Mouse (Mus musculus) lung, postnatal 0 days (tissue): ENCODE data around the gene Npw.

ENCODE experiments used
- CTCF ChIP-seq: IDR thresholded peaks from 2 replicates; pipeline ENCODE4 v1.5.1; 2016; ENCODE audit warnings: antibody characterized with exemption, mild to moderate bottlenecking
- EP300 ChIP-seq: IDR thresholded peaks from 2 replicates; pipeline ENCODE4 v1.6.1; 2016; ENCODE audit warnings: antibody characterized with exemption, mild to moderate bottlenecking, control low read depth

DNA sequence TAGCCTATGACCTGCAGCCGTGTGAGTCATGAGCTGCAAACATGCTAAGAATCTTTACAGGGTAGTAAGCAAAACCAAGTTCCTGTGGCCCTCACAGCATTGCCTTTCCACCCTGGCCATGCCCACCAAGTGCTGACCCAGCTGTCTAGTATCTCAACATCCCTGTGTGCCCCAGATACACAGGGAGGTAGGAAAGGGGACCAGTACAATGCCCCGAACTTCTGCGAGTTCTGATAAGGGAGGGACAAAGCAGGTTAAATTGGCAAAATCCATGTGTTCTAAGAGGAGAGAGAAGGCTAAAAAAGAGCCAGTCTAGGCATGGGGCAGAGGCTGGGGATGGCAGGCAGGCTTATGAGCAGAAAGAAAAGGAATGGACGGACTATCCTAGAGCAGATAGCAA, 49.9 kb downstream of the Npw start:
- TF ChIP-seq CTCF (no peak), EP300 (no peak)
